Mouse (Mus musculus) embryonic fibroblast, embryonic 13.5 days (primary cell): Measurements from ENCODE around the gene Tapt1. TPM values are rescaled to one million over a fixed set of nuclear protein-coding genes. Genes with fewer than 3 reads are reported as not detected.

ENCODE experiments used
- H3K27ac ChIP-seq: 2 replicates; pipeline ENCODE4 v1.5.1; 2012; ENCODE audit warnings: low read length, control low read depth, inconsistent platforms; ENCODE audit not compliant: insufficient read depth
- H3K4me1 ChIP-seq: 2 replicates; pipeline ENCODE4 v1.6.1; 2011; ENCODE audit warnings: low read length; ENCODE audit not compliant: control insufficient read depth, insufficient read depth
- H3K4me3 ChIP-seq: 2 replicates; pipeline ENCODE4 v1.5.1; 2011; ENCODE audit warnings: mild to moderate bottlenecking, control low read depth, low read length; ENCODE audit not compliant: insufficient read depth
- CTCF ChIP-seq: IDR thresholded peaks from 2 replicates; pipeline ENCODE4 v1.5.1; 2011; ENCODE audit warnings: mild to moderate bottlenecking, control low read depth, low read length, moderate library complexity, borderline replicate concordance; ENCODE audit not compliant: insufficient read depth
- POLR2A ChIP-seq: IDR thresholded peaks from 2 replicates; pipeline ENCODE4 v1.6.1; 2011; ENCODE audit warnings: low read depth, mild to moderate bottlenecking, control low read depth, low read length, moderate library complexity
- polyA plus RNA-seq: library from polyadenylated mRNA; stranded (reverse); fragments of >200 nt; gene quantifications from 2 replicates; pipeline ENCODE4 v1.2.4, GENCODE M21; 2011; ENCODE audit warnings: low read depth; ENCODE audit not compliant: missing spikeins, insufficient read length

Tapt1 gene
- polyA plus RNA-seq, 1 experiment, result 41.1 TPM

DNA sequence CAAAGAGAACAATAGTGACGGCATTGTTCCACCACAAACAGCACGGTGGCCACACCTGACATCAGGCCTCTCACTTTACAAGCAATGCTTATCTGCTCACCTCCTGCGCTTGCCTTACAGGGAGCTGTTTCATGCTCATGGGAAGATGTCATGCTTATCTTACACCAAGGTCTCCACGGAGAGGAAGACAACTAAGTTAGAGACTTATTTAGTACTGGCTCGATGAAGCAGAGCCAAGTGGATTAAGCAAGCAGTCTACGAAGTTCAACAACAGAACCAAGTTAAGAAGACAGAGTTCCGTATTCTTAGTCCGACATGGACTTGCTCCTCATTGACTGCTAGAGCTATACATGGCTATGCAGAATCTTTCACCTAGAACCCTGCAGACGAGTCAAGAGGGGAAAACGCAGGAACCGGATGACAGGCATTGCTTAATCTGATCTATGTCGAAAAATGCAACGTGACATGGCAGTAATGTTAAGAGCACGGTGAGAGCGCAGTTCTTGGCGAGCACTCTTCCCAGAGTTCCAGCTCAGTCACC lies 3.0 kb downstream of the Tapt1 start:
- H3K4me3 ChIP-seq, result no peak overlapping the region
- peaks cover 7% of the 10 kb centered on the region for H3K4me1 ChIP-seq
- no peak for TF ChIP-seq CTCF
- TF ChIP-seq POLR2A, result no peak
- H3K27ac ChIP-seq, result no peak overlapping the region

DNA sequence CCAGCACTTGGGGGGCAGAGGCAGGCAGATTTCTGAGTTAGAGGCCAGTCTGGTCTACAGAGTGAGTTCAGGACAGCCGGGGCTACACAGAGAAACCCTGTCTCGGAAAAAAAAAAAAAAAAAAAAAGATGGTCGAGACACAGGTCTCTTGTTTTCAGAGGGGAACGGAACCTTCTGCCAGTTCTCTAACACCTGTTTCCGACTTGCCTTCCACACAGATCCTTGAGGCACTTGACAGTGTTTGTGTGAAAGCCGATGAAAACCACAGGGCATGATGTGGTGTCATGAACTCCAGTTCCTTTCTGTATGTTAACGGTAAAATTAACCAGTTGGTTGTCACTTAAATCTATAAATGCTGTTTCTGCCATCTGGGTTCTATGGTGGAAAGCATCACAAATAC lies 6.0 kb downstream of the Tapt1 start:
- Histone ChIP-seq H3K4me3 (no peak overlapping the region), H3K27ac (no peak overlapping the region), H3K4me1 (peaks cover 7% of the 10 kb centered on the region)
- TF ChIP-seq CTCF (no peak), POLR2A (no peak)

GRCm38 (mm10) chr5:44219871-44220270 lies 6.6 kb downstream of the Tapt1 start:
- no peak overlapping the region for H3K27ac ChIP-seq
- H3K4me3 ChIP-seq, result no peak overlapping the region
- H3K4me1 ChIP-seq, result peaks cover 6% of the 10 kb centered on the region
- TF ChIP-seq POLR2A (no peak), CTCF (no peak)

DNA sequence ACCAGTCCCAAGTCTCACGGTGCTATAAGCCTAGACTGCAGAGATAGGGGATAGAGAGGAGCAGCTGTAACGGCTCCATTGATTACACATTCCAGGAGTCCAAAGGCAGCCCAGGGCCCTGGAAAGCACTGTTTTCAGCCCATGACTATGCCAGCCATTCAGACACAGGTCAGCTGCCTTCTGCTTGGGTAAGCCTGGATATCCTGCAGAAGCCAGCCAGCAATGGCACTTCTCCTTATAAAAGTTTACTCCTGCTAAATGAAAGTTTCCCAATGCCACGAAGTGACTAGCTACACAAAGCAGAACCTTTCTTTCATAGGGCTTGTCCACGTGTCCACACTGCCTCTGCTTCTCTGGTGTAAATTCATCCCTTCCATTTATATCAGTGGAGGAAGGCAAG lies 7.9 kb downstream of the Tapt1 start:
- Histone ChIP-seq H3K27ac (no peak overlapping the region), H3K4me1 (no peaks in the 10 kb centered on the region; the same call in 1 of the 2 replicates), H3K4me3 (no peak overlapping the region)
- TF ChIP-seq CTCF, result no peak
- TF ChIP-seq POLR2A, result no peak

- no peaks in the 10 kb centered on the region for H3K4me1 ChIP-seq
- H3K4me3 ChIP-seq, result no peak overlapping the region
- no peak overlapping the region for H3K27ac ChIP-seq
- TF ChIP-seq POLR2A (no peak), CTCF (no peak)
Observed at GRCm38 (mm10) chr5:44217685-44218041, 8.8 kb downstream of the Tapt1 start.

DNA sequence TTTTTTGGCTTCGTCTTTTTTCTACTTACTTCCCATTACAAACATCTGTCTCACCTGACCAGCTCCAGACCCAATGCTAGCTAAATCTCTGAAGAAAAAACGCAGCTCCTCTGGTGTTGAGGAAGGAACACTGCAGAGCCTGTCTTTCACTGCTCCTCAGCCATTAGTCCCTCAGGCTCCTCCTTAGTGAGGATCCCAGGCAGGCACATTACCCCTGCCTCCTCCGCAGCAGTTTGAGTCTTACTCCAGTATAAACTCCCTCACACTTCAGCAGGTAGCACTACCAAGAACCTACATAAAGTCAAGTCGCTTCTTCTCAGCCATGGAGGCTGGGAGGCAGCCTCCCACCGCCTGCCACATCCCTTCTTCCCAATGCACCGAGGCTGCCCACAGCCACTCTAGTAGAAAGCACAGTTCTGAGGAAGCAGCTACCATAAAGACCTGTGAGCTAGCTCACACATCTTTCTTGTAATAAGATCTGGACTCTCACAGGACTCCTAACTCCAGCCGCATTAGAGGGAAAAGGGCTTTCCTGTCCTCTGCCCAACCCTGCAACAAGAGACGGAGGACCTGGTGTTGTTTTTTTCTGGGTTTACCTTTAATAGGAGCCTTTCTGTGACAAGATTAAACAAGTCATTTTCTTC lies 9.3 kb downstream of the Tapt1 start:
- no peak overlapping the region for H3K27ac ChIP-seq
- H3K4me3 ChIP-seq, result no peak overlapping the region
- no peaks in the 10 kb centered on the region for H3K4me1 ChIP-seq
- TF ChIP-seq POLR2A, result no peak
- no peak for TF ChIP-seq CTCF

DNA sequence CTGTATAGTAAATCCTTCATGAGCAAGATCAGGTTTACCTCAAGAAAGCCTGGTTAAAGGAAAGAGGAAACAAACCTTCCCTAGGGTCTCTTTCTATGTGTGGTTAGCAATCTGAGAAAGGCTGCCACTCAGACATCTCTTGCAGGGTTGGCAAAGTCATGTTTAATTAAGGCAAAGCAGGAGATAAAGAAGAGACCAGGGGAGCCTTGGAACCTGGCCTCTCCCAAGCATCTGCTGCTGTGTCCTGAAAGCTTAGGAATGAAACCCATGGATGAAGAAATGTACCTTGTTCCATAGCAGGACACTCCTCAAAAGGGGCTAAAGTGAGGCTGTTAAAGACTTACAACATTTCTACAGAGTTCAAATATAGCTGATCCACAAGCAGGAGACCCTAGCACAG lies 11.3 kb downstream of the Tapt1 start:
- Histone ChIP-seq H3K4me3 (no peak overlapping the region), H3K27ac (no peak overlapping the region), H3K4me1 (no peaks in the 10 kb centered on the region)
- TF ChIP-seq POLR2A (no peak), CTCF (no peak)

DNA sequence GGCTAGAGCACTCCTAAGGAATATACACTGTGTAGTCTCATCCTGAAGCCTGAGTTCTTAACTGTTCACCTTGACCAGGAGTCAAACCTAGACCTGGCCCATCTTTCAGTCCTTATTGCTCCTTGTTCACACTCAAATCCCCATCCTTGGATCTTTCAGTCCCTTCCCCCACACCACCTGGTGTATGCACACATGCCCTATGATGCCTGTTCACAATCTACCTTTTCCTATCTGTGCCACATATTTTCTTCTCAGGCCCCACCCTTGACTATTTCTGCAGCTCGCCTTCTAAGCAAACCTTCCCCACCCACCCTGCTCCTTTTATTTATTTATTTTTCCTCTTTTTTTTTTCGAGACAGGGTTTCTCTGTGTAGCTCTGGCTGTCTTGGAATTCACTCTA lies 12.4 kb downstream of the Tapt1 start:
- TF ChIP-seq CTCF (no peak), POLR2A (no peak)
- Histone ChIP-seq H3K27ac (no peak overlapping the region), H3K4me1 (no peaks in the 10 kb centered on the region), H3K4me3 (no peak overlapping the region)

- TF ChIP-seq CTCF (no peak), POLR2A (no peak)
- Histone ChIP-seq H3K4me1 (no peaks in the 10 kb centered on the region), H3K27ac (no peak overlapping the region), H3K4me3 (no peak overlapping the region)
Observed at GRCm38 (mm10) chr5:44213391-44213790, 13.0 kb downstream of the Tapt1 start.

- Histone ChIP-seq H3K4me1 (no peaks in the 10 kb centered on the region), H3K27ac (no peak overlapping the region), H3K4me3 (no peak overlapping the region)
- no peak for TF ChIP-seq POLR2A
- TF ChIP-seq CTCF, result no peak
Observed at GRCm38 (mm10) chr5:44211818-44212465, 14.5 kb downstream of the Tapt1 start.
